Mouse (Mus musculus): ENCODE measurements around the gene Rnf183.

- TF ChIP-seq CTCF (IDR thresholded peaks at IDR 0.05; ENCODE audit: low read depth) (no peak), EP300 (IDR thresholded peaks at IDR 0.05; ENCODE audit: low read depth) (no peak)
Observed at GRCm38 (mm10) chr4:62477542-62478244, 42.6 kb upstream of the Rnf183 start.
